Mouse (Mus musculus): ENCODE measurements around the gene Itgae.
A peak's percentile ranks its signal among the peaks of the same experiment; 100 is the strongest.

Itgae gene

DNA sequence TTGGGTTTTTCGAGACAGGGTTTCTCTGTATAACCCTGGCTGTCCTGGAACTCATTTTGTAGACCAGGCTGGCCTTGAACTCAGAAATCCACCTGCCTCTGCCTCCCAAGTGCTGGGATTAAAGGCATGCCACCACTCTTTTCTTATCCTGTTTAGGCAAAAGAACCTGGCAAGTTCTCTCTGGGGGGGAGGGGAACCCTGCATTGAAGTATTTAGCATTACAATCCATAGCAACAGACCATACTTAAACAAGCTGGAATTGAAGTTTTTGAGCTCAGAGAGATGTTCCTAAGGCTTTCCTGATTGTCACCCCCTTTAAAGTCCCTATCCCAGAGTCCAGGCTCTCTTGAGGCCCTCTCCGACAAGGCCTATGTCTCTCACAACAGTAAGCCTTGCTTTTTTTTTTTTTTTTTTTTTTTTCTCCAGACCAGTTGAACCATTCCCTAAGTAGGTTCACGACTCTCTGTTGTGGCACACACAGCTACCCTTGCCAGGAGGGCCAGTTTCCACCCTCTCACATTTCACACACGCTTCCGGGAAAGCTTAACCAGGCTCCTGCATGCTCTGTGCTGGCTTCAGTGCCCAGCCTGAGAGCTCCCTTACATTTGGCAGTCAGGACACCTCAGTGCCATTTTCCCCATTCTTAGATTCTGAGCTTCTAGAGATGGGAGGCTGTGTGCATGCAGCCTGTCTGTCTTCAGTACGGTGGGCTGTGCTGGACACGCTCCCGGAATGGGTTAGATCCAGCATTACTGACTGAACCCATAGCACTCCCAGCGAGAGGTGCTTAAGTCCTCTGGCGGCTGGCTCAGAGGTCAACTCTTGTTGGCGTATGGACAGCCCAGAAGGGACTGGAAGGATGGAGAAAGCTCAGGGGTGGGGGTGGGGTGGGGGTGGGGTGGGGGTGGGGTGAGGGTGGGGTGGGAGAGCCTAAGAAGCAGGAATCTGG lies 55.9 kb downstream of the Itgae start:
- DNase-seq (ENCODE audit: low spot score in 2 of 2): no peak

DNA sequence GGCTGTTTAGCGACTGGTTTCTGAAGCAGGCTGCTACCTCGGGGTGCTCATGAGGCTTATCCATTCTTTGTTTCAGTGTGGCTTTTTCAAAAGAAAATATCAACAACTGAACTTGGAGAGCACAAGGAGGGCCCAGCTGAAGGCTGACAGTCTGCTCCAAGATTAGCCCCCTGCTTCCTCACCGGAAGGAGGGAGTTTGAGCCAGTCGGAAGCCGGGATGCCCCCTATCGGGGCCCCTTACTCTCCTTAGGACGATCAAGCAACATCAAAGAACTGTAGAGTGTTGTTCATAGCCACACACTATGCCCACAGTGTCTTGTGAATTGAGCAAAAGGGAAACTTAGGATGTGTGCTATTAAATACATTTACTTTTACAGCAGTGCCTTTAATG lies 56.6 kb downstream of the Itgae start:
- no peak for DNase-seq (ENCODE audit: low spot score in 2 of 2)

DNA sequence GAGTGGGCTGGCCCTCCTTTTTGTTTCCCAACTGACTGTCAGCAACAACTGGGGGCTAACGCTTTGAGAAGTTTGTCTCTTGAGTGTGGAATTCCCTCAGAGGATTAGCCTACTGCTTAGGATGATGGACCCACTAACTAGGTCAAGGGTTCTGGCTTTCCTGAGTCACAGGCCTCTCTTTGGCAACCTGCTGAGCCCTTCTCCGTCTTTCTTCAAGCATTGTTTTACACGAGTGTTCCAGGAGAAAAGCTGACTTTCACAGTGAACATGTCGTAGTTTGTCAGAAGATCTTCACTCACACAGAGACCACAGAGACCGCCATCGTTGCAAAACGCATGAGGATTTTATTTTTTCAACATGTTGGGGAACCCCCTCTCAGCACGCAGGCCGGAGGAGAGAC lies 57.8 kb downstream of the Itgae start:
- no peak for DNase-seq (ENCODE audit: low spot score in 2 of 2)

DNA sequence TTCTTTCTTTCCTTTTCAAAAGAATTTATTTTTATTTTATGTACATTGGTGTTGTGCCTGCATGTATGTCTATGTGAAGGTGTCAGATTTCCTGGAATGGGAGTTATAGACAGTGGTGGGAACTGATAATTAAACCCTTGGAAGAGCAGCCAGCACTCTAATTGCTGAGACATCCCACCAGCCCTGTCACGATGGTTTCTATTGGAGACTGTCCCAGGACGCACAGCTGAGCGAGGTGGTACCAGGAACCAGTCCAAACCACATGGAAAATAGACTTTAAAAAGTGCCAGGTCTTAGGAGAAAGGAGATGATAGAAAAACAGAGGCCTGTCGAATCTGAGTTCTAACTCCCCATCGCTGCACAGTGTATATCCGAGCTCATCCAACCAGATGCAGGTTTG lies 64.7 kb downstream of the Itgae start:
- DNase-seq (ENCODE audit: low spot score in 2 of 2): no peak

DNA sequence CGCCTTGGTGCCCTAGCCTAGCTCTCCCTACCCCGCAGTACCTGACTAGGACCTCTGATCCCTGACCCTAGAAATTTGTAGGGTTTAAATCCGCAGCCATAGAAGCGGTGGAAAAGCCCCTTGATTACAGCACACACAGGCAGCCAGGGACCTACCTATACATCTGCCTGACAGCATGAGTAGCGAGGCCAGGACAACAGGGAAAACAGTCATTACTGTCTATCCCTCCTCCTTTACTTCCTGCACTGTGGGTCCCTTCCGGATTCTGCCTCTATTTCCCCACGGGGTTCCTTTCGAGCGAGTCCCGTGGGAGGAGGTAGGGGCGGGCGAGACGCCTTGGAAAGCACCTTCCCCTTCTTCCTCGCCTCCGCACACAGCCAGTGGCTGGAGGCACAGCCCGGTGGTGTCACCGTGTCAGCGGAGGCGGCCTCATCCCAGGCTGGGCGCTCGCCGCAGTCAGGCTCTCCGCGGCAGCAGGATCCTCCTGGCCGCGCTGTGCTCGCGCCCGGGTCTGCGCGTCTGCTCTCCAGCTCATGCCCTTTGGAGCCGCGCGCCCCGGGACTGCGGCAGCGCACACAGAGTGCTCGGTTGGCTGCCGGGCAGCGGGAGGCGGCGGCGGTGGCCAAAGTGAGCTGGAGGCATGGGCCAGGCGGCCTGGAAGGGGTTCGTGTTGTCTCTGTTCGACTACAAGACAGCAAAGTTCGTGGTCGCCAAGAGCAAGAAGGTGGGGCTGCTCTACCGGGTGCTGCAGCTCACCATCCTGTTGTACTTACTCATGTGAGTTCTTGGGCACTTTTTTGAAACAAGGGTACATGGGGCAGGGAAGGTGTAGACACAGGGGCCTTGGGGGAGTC lies 69.8 kb downstream of the Itgae start, which contains the start of gene P2rx5:
Gene P2rx5 (plus strand): TSS at position 465 of the 854 bp plus-strand sequence.
- no peak for DNase-seq (ENCODE audit: low spot score in 2 of 2)

DNA sequence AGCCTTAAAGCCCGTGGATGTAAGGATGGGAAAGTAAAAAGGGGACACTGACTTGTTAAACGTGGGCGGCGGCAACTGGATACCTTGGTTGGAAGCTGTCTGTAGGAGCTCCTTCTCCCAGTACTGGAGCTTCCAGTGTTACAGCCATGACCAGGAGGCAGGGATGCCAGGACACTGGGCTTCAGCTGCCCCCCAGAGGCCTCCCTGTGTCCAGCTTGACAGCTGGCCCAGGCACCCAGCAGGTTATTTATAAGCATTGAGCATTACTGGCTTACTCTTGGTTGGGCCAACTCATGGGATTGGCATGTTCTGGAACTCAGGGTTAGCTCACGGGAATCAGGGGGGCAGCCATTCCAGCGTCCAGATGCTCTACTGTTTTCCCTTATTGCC lies 70.4 kb downstream of the Itgae start:
- DNase-seq (ENCODE audit: low spot score in 2 of 2): no peak

DNA sequence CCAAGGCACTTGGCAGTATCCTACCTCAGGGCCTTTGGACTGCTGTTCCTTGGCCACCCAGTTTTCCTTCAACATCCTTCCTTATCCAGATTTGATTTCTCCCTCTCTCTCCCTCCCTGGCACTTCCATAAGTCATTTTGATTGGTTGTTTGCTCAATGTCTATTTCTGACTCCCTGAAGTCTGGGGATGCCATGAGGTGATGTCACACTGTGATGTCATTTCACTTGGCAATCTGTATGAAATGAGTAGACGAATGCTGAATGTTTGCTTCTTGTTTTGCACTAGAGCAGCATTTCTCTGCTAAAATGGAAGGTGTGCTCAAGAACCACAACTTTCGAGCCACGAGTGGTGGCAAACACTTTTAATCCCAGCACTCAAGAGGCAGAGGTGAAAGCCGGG lies 71.2 kb downstream of the Itgae start:
- DNase-seq (ENCODE audit: low spot score in 2 of 2): no peak

DNA sequence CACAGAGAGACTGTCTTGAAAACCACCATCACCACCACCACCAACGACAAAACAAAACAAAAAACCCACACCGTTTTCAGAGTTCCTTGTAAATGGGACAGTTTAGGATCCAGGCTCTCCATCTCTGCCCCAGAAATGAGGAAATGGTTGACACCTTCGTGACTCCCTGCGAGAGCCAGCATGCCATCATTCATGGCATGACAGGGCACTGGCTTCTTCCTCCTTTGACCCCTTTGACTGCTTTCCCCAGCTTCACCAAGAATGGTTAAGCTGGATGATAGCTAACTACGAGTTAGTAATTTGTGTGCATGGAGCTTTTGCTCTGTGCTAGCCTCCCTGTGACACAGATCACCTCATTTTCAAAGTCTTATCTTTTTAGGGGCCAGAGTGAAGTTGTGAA lies 71.9 kb downstream of the Itgae start:
- no peak for DNase-seq (ENCODE audit: low spot score in 2 of 2)

DNA sequence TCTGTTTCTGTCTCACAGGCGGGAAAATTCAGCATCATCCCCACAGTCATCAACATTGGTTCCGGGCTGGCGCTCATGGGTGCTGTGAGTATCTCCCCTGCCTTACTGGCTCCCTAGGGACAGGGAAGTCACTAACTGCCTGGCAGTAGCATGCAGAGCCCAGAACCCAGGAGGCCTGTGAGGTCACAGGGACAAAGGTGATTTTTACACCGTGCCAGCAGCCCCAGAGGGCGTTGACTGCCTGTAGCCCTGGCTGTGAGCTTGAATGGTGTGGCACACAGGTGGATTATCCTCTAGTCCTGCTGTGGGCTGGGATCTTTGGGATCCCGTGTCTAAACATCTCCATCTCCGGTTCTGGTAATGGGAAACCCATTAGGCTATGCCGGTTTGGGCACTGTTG lies 77.7 kb downstream of the Itgae start:
- DNase-seq (ENCODE audit: low spot score in 2 of 2): no peak

DNA sequence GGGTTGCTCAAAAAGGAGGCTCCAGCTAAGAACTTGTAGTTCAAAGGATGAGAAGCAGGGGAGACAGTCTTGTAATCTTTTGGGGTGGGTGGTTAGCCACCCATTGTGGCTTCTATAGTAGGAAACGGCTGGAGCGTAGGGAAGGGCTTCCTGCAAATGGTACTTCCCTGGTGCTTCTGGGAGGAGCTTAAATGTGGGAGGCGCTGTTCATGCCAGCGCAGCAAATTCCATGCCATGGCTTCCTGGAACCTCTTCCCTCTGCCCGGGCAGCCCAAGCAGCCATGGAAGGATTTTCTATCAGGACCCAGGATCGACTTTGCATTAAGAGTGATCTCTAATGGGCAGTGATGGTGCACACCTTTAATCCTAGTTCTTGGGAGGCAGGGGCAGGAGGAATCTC lies 78.2 kb downstream of the Itgae start:
- no peak for DNase-seq (ENCODE audit: low spot score in 2 of 2)

DNA sequence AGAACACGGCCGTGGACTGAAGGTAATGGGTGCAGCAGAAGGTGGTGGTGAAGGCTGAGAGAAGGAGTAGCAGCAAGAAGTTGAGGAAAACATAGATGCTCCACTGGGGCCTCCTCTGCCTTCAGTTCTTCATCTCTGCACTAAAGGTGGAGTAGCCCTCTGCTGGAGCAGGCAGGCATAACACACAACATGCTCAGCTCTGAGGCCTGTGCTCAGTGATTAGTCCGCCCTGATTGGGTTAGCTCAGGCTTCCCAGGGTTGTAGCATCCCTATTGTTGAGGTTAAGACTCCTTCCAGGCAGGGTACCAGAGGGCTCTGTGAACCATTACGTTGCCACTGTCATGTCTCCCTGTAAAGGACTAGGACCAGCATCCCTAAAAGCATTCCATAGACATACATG lies 78.8 kb downstream of the Itgae start:
- DNase-seq (ENCODE audit: low spot score in 2 of 2): peak; percentile 26 to 52

DNA sequence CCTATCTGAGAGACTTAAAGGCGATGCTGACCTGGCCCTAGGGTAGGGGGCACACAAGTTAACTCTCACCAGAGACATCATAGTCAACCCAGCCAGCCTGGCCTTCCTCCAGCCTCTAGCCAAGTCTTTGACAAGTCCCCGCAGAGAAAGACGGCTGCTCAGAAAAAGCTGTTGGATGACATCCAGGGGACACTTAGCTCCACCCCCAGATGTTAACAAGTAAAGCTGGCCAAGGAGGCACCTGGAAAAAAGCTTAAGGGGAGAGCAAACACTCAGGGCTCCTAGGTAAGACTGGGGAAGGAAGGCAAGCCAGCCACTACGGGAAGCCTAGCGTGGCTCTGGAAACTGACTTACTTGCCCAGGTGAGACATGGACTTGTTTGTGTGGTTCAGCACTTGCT lies 81.8 kb downstream of the Itgae start:
- no peak for DNase-seq (ENCODE audit: low spot score in 2 of 2)

DNA sequence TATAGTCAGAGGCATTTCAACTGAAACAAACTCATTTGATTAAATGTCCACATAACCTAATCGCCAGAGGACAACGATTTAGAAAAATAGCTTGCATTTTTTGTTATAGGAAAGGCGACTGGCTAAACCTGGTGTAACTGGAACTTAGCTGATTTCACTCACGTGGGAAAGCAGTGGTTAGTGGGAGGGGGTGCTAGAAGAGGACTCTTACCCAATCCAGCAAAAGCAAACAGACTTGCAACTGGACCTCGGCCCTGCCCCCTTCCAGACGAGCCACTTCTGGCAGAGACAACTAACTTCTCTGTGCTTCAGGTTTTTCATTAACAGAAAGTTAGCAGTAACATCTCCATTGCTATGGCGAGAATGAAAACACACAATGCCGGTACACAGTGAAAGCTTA lies 85.2 kb downstream of the Itgae start:
- peak in 1 of 2 experiments; percentile 15 for DNase-seq (ENCODE audit: low spot score in 2 of 2)

DNA sequence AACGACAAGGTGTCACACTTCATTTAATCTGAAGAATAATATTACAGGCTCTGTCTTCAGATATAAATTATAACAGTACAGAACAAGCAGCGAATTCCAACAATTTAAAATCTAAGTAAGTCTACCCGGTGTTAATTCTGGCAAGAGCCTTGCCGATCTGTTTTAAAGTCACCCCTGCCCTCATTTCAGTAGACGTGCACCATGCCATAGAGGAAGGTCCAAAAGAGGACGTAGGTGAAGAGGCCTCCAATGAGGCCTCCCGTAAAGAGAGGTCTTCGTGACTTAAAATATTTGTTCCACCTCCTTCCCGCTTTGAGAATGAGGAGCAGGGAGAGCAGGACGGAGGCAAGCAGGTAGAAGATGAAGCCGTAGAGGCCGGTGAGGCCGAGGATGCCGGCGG lies 85.8 kb downstream of the Itgae start:
- DNase-seq (ENCODE audit: low spot score in 2 of 2): no peak

DNA sequence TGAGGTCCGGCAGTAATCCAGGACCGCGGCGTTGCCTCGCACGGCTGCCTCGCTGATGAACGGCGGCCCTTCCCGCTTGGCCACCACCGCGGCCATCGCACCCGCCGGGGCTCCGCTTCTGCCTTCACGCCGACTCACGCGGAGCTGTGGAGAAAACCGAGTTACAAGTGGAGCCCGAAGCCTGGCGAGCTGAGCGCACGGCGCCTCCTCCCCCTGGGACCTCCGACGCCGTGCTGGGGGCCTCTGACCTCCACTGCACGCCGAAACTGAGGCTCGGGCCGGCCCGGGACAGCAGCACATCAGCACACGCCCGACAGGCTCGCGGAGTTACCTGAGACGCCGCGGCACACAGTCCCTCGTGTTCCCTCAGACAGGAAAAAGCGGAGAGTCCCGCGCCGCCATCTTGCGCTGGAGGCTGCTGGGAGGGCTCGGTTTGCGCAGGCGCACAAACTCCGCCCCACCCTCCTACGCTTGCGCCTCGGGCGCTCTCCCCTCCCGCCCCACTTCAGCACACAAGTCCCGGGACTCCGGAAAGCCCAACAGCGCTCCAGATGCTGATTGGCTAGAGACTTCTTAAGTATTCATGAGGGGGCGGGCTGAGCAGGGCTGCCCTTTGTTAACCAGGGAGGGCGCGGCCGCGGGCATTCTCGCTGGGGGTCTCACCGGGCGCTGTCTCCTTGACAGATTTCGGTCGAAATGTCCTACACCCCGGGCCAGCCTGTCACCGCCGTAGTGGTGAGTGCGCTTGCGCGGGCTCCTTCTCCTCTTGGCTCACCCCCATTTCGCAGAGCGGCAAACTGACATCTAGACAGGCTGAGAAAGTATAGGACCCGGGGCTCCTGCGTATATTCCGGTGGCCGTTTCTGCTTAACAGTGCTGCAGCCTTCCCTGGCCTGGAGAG lies 86.5 kb downstream of the Itgae start, which contains the start of the genes Emc6 and Tax1bp3:
Gene Emc6 (minus strand): TSS at position 430 of the 901 bp plus-strand sequence.
Gene Tax1bp3 (plus strand): TSS at position 476 of the 901 bp plus-strand sequence.
- peak; percentile 94 to 96 for DNase-seq (ENCODE audit: low spot score in 2 of 2)

DNA sequence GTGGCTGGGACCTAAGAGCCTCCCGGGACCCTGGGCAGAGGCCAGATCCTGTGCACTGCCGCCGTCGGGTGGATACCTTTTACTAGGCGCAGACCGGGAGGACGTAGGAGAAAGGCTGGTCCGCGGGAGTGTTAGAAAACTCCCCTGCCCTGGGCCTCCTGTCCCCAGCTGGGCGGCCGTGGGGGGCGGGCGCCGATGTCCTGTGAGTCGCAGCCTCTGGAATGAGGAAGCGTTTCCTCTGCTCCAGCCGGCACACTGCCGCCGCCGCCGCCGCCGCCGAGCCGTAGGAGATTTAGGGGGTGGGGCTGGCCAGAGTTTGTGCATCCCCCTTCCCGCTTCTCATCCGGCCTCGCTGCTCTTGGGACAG lies 87.1 kb downstream of the Itgae start:
- DNase-seq (ENCODE audit: low spot score in 2 of 2): peak in 1 of 2 experiments; percentile 11

DNA sequence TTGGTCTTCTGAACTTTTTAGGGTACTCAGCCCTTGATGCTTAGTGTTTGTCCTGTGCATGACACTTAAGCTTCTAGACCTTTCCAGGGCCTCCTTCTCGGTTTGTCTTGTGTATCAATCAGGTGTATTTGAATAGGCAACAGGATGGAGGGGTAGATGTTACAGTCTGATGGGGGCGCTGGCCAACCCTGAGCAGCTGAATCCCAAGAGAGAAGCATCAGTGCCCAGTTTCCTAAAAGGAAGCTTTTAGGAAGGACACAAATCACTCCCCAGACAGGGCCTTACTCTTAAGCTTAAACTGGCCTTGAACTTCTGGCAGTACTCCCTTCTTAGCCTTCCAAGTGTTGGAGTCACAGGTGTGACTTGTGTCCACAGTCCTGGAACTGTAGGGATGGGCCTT lies 87.5 kb downstream of the Itgae start:
- DNase-seq (ENCODE audit: low spot score in 2 of 2): no peak

DNA sequence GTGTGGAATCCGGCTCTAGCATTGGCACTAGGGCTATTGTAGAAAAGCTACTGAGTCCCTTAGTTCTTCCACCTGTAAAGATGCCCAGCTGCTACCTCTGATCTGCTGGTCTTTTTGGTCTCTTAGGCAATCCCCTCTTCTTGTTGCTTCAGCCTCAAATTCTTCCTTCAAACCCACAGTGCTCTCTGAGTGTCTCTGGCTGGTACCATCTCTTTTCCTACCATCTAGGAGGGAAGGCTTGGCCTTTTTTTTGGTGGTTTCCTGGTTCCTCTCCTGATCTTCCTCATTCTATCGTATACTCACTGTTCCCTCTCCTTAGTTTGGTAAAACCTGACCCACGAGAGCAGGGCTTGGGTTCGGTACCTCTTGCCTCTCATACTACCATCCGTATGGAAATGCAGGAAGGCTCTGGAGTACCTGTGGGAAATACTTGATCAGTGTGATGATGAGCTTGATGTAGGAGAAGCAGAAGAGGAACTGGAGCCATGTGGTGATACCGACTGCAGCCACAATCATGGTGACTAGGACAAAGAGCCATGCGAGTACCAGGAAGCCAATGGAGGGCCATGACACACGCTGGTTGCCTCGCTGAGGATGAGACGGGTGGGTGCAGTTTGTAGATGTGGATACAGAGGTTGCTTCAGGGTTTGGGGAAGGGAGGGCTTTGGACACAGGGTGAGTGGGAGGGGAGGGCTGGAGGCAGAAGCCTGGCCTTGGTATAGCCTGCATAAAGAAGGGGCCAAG lies 95.7 kb downstream of the Itgae start:
- no peak for DNase-seq (ENCODE audit: low spot score in 2 of 2)

DNA sequence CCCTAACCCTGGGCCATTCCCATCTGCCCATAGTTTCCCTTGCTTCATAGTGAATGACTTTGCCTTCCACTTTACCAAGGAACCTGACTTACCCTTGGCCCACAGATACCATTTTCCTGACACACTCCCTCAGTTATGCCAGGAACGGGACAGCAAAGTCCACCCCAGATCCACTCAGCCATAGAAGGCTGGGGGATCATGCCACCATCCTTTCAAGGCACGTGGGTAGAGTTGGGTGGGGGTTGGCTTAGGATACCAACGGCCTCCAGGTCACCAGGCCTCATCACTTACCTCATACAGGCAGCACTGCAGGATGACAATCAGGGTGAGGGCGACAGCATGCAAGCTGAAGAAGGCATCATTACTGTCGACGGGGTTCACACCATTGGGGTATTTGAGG lies 96.8 kb downstream of the Itgae start:
- DNase-seq (ENCODE audit: low spot score in 2 of 2): no peak

DNA sequence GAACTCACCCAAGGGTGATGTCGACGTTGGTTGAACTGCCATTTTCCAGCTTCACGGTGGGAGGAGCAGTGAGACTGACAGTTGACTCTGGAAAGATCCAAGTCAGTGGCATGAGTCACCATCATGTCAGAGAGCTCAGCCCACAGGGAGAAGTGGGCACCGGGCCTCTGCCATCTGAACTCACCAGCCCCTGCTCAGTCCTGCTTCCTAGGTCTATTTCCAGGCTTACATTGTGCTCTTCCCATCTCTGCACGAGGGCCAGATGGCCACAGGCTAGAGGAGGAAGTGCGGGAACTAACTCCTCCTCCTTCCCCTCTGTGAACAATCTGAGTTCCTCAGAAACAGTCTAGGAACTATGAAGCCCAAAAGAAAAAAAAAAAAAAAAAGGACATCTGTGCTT lies 102.7 kb downstream of the Itgae start:
- no peak for DNase-seq (ENCODE audit: low spot score in 2 of 2)

DNA sequence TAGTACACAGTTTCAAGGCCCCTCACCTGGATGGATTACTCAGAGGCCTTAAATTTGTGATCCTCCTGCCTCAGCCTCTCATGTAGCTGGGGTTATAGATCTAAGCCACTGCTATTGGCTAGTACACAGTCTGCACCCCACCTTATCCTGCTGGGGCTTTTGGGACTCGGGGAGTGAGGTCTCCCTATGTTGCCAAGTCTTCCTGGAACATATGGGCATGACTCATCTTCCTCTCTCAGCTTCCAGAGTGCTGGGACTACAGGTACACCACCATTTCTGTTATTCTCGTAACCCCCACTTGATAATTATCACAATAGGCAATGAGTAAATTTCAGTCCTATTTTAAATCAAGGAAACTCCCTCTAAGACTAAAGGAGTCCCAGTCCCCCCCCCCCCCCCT lies 104.1 kb downstream of the Itgae start:
- no peak for DNase-seq (ENCODE audit: low spot score in 2 of 2)
